Mouse (Mus musculus) thymus, postnatal 10 days (tissue): ENCODE results near the gene Foxp1.

Experiments
- DNase-seq, 2 experiments: peaks; one replicate each; pipeline ENCODE4 v3.0.0; 2021; ENCODE audit warnings: low spot score in 2 of 2

Foxp1 gene

GRCm38 (mm10) chr6:99441100-99441499 is 81.4 kb downstream of the Foxp1 start:
- no peak for DNase-seq

- no peak for DNase-seq
Measured at GRCm38 (mm10) chr6:99440606-99441005, 81.9 kb downstream of the Foxp1 start.

GRCm38 (mm10) chr6:99439878-99440361 is 82.6 kb downstream of the Foxp1 start:
- DNase-seq = no peak

- no peak for DNase-seq
Measured at GRCm38 (mm10) chr6:99439214-99439877, 83.2 kb downstream of the Foxp1 start.

GRCm38 (mm10) chr6:99436371-99436770 is 86.2 kb downstream of the Foxp1 start:
- no peak for DNase-seq

GRCm38 (mm10) chr6:99435140-99435539 is 87.4 kb downstream of the Foxp1 start:
- peak in 1 of 2 experiments; percentile 22 for DNase-seq

GRCm38 (mm10) chr6:99433006-99433405 is 89.5 kb downstream of the Foxp1 start:
- DNase-seq = no peak

- DNase-seq = no peak
Measured at GRCm38 (mm10) chr6:99431941-99432340, 90.6 kb downstream of the Foxp1 start.

GRCm38 (mm10) chr6:99430560-99430959 is 92.0 kb downstream of the Foxp1 start:
- DNase-seq = no peak

GRCm38 (mm10) chr6:99429378-99430131 is 93.0 kb downstream of the Foxp1 start:
- DNase-seq = no peak

GRCm38 (mm10) chr6:99428961-99429360 is 93.6 kb downstream of the Foxp1 start:
- DNase-seq = no peak

GRCm38 (mm10) chr6:99427301-99427700 is 95.2 kb downstream of the Foxp1 start:
- no peak for DNase-seq

- no peak for DNase-seq
Measured at GRCm38 (mm10) chr6:99425044-99425443, 97.5 kb downstream of the Foxp1 start.

- no peak for DNase-seq
Measured at GRCm38 (mm10) chr6:99420666-99421065, 101.9 kb downstream of the Foxp1 start.

- DNase-seq = no peak
Measured at GRCm38 (mm10) chr6:99412598-99412997, 109.9 kb downstream of the Foxp1 start.

GRCm38 (mm10) chr6:99409602-99410001 is 112.9 kb downstream of the Foxp1 start:
- no peak for DNase-seq

GRCm38 (mm10) chr6:99408880-99409279 is 113.6 kb downstream of the Foxp1 start:
- DNase-seq = no peak

GRCm38 (mm10) chr6:99403755-99404390 is 118.6 kb downstream of the Foxp1 start:
- DNase-seq = no peak

- no peak for DNase-seq
Measured at GRCm38 (mm10) chr6:99402941-99403340, 119.6 kb downstream of the Foxp1 start.

- no peak for DNase-seq
Measured at GRCm38 (mm10) chr6:99402370-99402769, 120.2 kb downstream of the Foxp1 start.

GRCm38 (mm10) chr6:99401801-99402200 is 120.7 kb downstream of the Foxp1 start:
- DNase-seq = peak; percentile 60 to 65

GRCm38 (mm10) chr6:99401211-99401610 is 121.3 kb downstream of the Foxp1 start:
- no peak for DNase-seq

GRCm38 (mm10) chr6:99395745-99396144 is 126.8 kb downstream of the Foxp1 start:
- no peak for DNase-seq
